Mouse (Mus musculus) G1E-ER4 (cell line): ENCODE measurements around the gene Epb41l4b. TPM values are rescaled to one million over a fixed set of nuclear protein-coding genes. Genes with fewer than 3 reads are reported as not detected.

ENCODE experiments used
- GATA1 ChIP-seq: IDR thresholded peaks from one replicate; pipeline ENCODE4 v1.8.0; 2012; ENCODE audit warnings: low read length, inconsistent platforms
- polyA plus RNA-seq: library from polyadenylated mRNA; stranded (reverse); fragments of >175 nt; gene quantifications from 2 replicates; pipeline ENCODE4 v1.2.3, GENCODE M21; 2012

The Epb41l4b gene
- polyA plus RNA-seq, 1 experiment, result not detected

- no peak for TF ChIP-seq GATA1
Measured at GRCm38 (mm10) chr4:56965586-56966179, 177.6 kb downstream of the Epb41l4b start.

GRCm38 (mm10) chr4:56963687-56964086 lies 179.6 kb downstream of the Epb41l4b start:
- TF ChIP-seq GATA1, result no peak

GRCm38 (mm10) chr4:56961320-56961925 lies 181.8 kb downstream of the Epb41l4b start:
- TF ChIP-seq GATA1, result no peak

GRCm38 (mm10) chr4:56957518-56957917 lies 185.7 kb downstream of the Epb41l4b start:
- TF ChIP-seq GATA1, result no peak

GRCm38 (mm10) chr4:56953235-56953634 lies 190.0 kb downstream of the Epb41l4b start:
- no peak for TF ChIP-seq GATA1

GRCm38 (mm10) chr4:56951701-56952100 lies 191.5 kb downstream of the Epb41l4b start:
- no peak for TF ChIP-seq GATA1

- TF ChIP-seq GATA1, result no peak
Measured at GRCm38 (mm10) chr4:56949494-56949893, 193.7 kb downstream of the Epb41l4b start.

GRCm38 (mm10) chr4:56946641-56947640 lies 196.3 kb downstream of the Epb41l4b start, which contains the start of gene Tmem245:
Gene Tmem245 (minus strand): TSS chr4:56947437.
- TF ChIP-seq GATA1, result no peak

GRCm38 (mm10) chr4:56946180-56946579 lies 197.1 kb downstream of the Epb41l4b start:
- no peak for TF ChIP-seq GATA1

GRCm38 (mm10) chr4:56944286-56944685 lies 199.0 kb downstream of the Epb41l4b start:
- TF ChIP-seq GATA1, result no peak

- TF ChIP-seq GATA1, result no peak
Measured at GRCm38 (mm10) chr4:56943258-56943657, 200.0 kb downstream of the Epb41l4b start.

- TF ChIP-seq GATA1, result no peak
Measured at GRCm38 (mm10) chr4:56942567-56942966, 200.7 kb downstream of the Epb41l4b start.

Other genes starting within 250 kb of the Epb41l4b start
- 0.75 and 0.92 TPM in 2 replicates for gene Tmem245, start 196.0 kb downstream of the Epb41l4b start, polyA plus RNA-seq
- gene Frrs1l, start 153.0 kb downstream of the Epb41l4b start, polyA plus RNA-seq, result not detected in 2 replicates
- gene Ptpn3, start 158.4 kb upstream of the Epb41l4b start, polyA plus RNA-seq, result not detected in 2 replicates